Mouse (Mus musculus): ENCODE data around the gene Ccdc169. TPM values are rescaled to one million over a fixed set of nuclear protein-coding genes. Genes with fewer than 3 reads are reported as not detected.
"Not testable (repeated sequence)": the region's sequence is repeated elsewhere in the genome, so short reads cannot be mapped to it uniquely, and the experiment has no call there.

Gene Ccdc169
- polyA plus RNA-seq, 1 experiment from 2014 or later: 0.25 TPM

DNA sequence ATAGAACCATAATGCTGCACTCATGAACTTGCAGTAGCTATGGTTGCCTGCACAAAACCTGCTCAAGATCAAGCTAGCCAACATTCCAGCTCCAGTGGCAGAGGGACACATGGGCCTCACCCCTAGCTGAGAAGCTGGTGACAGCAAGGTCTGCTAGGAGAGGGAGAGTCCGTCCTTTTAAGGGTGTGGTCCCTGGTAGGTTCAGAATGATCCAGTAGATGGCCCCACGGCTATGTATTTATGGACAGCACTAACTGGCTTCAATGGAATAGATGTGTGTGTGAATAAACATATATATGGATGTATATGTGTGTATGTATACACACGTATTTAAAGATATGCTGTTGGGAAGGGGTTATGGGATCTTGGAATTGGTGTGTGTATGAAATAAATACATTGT, 35.3 kb downstream of the Ccdc169 start:
- Histone ChIP-seq H3K9me3 (replicated peaks) (no peaks in the 10 kb centered on the region), H3K4me1 (no peaks in the 10 kb centered on the region), H3K36me3 (no peaks in the 10 kb centered on the region), H3K4me3 (no peak overlapping the region), H3K27me3 (ENCODE audit: low read depth, poor library complexity, severe bottlenecking) (no peaks in the 10 kb centered on the region), H3K27ac (replicated peaks) (no peak overlapping the region)
- 80% methylated on average over 3 of the region's 3 CpGs for WGBS
- DNase-seq (ENCODE audit: low spot score): no peak

DNA sequence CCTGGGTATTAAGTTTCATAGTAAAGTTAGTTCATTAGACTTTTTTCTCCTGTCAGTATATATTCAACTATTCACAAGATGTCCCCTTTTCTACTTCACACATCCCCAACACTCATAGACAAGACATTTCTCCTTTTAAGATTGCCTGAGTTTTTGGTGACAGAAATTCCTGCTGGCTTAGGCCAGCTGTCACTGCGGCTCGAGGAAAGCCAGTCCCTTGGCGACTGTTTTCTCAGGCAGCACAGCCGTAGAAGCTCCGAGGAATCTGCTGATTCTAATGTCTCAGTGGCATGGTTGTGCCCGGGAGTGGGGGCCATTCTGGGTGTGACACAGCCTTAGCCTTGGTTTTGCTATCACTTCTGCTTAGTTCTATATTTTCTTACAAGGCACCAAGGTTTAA, 40.1 kb downstream of the Ccdc169 start:
- H3K36me3 ChIP-seq: no peaks in the 10 kb centered on the region
- H3K27ac ChIP-seq (replicated peaks): no peak overlapping the region
- H3K4me3 ChIP-seq: no peak overlapping the region
- H3K27me3 ChIP-seq (ENCODE audit: low read depth, poor library complexity, severe bottlenecking): no peaks in the 10 kb centered on the region
- H3K4me1 ChIP-seq: peaks cover 12% of the 10 kb centered on the region
- no peaks in the 10 kb centered on the region; the same call in 1 of the 2 replicates for H3K9me3 ChIP-seq (replicated peaks)
- 65% methylated on average over 6 of the region's 6 CpGs for WGBS
- no peak for DNase-seq (ENCODE audit: low spot score)

DNA sequence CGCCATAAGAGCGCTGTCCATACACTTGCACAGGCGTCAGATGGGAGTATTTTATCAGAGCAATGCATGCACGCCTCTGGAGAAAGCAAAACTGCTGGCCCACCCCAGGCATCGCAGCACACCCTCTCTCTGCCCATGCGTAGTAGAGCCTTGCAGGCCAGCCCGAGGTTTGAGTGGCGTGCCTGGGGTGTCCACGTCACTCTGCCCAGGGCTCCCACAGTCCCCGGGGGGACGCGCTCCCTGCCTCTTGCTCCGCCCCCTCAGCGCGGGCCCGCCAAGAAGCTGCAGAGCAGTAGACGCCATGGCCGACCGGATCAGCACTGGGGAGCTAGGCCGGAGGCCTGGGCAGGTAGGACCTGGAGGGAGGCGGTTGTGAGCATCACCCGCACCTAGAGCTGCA, 44.6 kb downstream of the Ccdc169 start, which contains the start of gene Sohlh2:
Sohlh2 (plus strand) TSS at position 263 of the 400 bp plus-strand sequence.
- H3K4me3 ChIP-seq: no peak within 1 kb of the TSS
- WGBS: 94% methylated on average over 22 of the region's 22 CpGs
- H3K4me1 ChIP-seq: peaks cover 12% of the 10 kb centered on the region
- no peaks in the 10 kb centered on the region for H3K27me3 ChIP-seq (ENCODE audit: low read depth, poor library complexity, severe bottlenecking)
- no peak within 1 kb of the TSS for H3K27ac ChIP-seq (replicated peaks)
- H3K9me3 ChIP-seq (replicated peaks): no peaks in the 10 kb centered on the region; the same call in 1 of the 2 replicates
- no peak for DNase-seq (ENCODE audit: low spot score)
- H3K36me3 ChIP-seq: no peaks in the 10 kb centered on the region

DNA sequence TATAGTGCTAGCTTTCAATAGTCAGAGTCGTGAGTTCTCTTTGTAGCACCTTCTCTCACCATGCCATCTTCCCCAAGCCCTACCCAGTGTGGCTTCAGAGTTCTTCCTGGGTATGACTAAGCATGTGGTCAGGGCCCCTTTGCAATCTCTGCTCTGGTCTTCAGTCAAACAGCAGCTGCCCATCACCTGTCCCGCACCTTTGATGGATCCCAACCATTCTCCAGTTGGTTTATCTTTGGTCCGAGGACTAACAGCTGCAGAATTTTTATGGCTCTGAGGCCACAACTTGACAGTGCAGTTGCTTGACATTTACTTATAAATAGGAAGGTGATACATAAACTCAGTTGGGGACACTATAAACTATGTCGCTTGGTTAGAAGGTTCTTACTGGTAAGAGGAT, 54.5 kb downstream of the Ccdc169 start:
- Histone ChIP-seq H3K27ac (replicated peaks) (no peak overlapping the region), H3K27me3 (ENCODE audit: low read depth, poor library complexity, severe bottlenecking) (no peaks in the 10 kb centered on the region), H3K9me3 (replicated peaks) (no peaks in the 10 kb centered on the region), H3K4me3 (no peak overlapping the region), H3K36me3 (no peaks in the 10 kb centered on the region), H3K4me1 (no peaks in the 10 kb centered on the region)
- 91% methylated on average over 4 of the region's 4 CpGs for WGBS
- no peak for DNase-seq (ENCODE audit: low spot score)

GRCm38 (mm10) chr3:55193351-55193750, 56.2 kb downstream of the Ccdc169 start:
- DNase-seq (ENCODE audit: low spot score): no peak
- no peak overlapping the region for H3K4me3 ChIP-seq
- H3K27me3 ChIP-seq (ENCODE audit: low read depth, poor library complexity, severe bottlenecking): no peaks in the 10 kb centered on the region
- 63% methylated on average over 2 of the region's 2 CpGs for WGBS
- H3K4me1 ChIP-seq: no peaks in the 10 kb centered on the region
- H3K36me3 ChIP-seq: no peaks in the 10 kb centered on the region
- H3K27ac ChIP-seq (replicated peaks): no peak overlapping the region
- H3K9me3 ChIP-seq (replicated peaks): no peaks in the 10 kb centered on the region

DNA sequence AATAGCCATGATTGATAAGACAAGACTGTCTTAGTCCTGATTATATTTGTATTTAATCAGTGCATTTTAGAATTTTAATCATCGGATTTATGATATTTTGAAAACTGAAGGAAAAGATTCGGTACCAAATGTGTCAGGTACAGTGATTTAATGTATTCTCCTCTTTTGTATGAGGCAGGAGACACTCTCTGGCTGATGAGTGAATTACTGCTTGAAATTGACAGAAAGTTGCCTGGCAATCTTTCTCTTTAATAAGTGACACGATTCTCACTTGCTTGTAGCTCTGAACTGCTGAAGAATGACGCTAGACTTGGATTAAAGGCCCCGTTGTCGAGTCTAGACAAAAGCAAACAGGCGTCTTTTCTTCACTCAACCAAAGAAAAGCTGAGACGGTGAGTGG, 57.7 kb downstream of the Ccdc169 start:
- no peaks in the 10 kb centered on the region for H3K36me3 ChIP-seq
- H3K4me3 ChIP-seq: no peak overlapping the region
- no peaks in the 10 kb centered on the region for H3K9me3 ChIP-seq (replicated peaks)
- no peaks in the 10 kb centered on the region for H3K27me3 ChIP-seq (ENCODE audit: low read depth, poor library complexity, severe bottlenecking)
- DNase-seq (ENCODE audit: low spot score): no peak
- 70% methylated on average over 8 of the region's 8 CpGs for WGBS
- H3K27ac ChIP-seq (replicated peaks): no peak overlapping the region
- no peaks in the 10 kb centered on the region for H3K4me1 ChIP-seq

DNA sequence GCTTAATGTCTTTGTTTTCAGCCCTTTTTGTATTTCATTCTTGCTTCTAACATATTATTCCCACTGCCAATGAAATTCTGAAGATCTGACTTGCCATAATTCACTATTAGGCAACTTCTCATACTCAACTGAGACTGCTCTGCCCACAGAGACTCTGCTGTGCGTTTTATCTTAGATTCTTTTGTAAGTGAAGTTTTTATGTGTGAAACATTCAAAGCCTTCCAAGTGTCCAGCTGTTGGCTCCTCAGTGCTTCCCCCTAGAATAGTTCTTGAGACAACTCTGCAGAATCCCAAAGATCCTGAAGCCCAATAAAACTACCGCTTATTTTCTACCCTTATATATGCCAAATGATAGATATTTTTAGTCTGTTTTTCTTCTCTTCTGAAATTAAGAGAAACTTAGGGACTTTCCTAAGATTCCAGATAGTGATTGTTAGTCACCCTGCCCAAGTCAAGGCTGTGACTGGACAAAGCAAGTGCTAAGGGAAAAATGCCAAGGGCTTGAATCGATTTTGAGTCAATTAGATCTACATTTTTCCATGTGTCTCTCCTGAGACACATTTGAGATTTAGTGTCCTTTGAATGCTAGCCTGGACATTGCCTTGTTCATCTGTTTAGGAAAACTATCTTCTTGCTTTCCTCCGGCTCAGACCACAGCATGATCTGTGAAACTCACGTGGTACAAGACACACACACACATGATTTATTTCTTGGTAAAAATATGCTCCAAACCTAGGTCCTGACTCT, 58.6 kb downstream of the Ccdc169 start:
- no peaks in the 10 kb centered on the region for H3K27me3 ChIP-seq (ENCODE audit: low read depth, poor library complexity, severe bottlenecking)
- no peaks in the 10 kb centered on the region for H3K9me3 ChIP-seq (replicated peaks)
- no peaks in the 10 kb centered on the region for H3K36me3 ChIP-seq
- 94% methylated on average over 5 of the region's 5 CpGs for WGBS
- no peak overlapping the region for H3K4me3 ChIP-seq
- no peak overlapping the region for H3K27ac ChIP-seq (replicated peaks)
- no peaks in the 10 kb centered on the region for H3K4me1 ChIP-seq
- DNase-seq (ENCODE audit: low spot score): no peak

DNA sequence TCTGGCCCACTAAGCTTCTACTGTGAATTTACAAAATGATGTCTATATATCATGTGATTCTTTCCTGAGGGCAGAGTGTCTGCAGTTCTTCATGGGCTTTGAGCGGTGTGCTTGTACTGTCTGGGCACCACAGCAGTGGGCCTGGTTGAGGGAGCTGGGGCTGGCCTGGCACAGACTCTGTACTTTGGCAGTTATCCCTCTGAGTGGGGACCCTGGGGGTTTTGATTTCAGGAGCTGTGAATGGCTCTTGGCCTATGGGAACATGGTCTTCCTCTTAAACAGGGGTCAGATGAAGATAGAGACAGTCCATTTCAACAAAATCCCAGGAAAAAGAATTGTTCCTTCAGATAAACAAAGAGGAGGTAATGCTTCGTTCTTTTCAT, 59.2 kb downstream of the Ccdc169 start:
- WGBS: 93% methylated on average over 2 of the region's 2 CpGs
- DNase-seq (ENCODE audit: low spot score): no peak
- H3K4me1 ChIP-seq: no peaks in the 10 kb centered on the region
- H3K9me3 ChIP-seq (replicated peaks): no peaks in the 10 kb centered on the region
- H3K36me3 ChIP-seq: no peaks in the 10 kb centered on the region
- no peak overlapping the region for H3K27ac ChIP-seq (replicated peaks)
- no peaks in the 10 kb centered on the region for H3K27me3 ChIP-seq (ENCODE audit: low read depth, poor library complexity, severe bottlenecking)
- no peak overlapping the region for H3K4me3 ChIP-seq

GRCm38 (mm10) chr3:55203621-55204020, 66.5 kb downstream of the Ccdc169 start:
- not testable (repeated sequence) for H3K9me3 ChIP-seq (replicated peaks); DNase-seq (ENCODE audit: low spot score); H3K4me3 ChIP-seq; H3K36me3 ChIP-seq; H3K27me3 ChIP-seq (ENCODE audit: low read depth, poor library complexity, severe bottlenecking); H3K27ac ChIP-seq (replicated peaks)
- H3K4me1 ChIP-seq: peaks cover 18% of the 10 kb centered on the region
- WGBS: 90% methylated on average over 11 of the region's 11 CpGs

DNA sequence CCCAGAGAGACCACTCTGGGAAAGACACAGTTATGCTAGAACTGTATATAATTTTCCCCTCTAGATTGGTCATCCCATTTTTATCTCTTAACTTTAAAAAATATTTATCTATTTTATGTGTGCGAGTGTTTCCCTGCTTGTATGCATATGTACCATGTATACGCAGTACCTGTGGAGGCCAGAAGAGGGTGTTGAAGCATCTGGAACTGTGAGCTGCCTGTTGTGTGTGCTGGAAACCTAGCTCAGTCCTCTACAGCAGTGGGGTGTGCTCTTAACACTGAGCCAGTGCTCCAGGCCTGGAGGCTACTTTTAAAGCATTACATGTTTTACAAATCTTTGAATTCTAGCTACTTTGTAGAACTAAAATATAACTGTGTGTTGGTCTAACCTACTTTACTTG, 69.3 kb downstream of the Ccdc169 start:
- peaks cover 18% of the 10 kb centered on the region for H3K4me1 ChIP-seq
- no peak for DNase-seq (ENCODE audit: low spot score)
- H3K27ac ChIP-seq (replicated peaks): no peak overlapping the region
- H3K9me3 ChIP-seq (replicated peaks): no peaks in the 10 kb centered on the region
- 98% methylated on average over 2 of the region's 2 CpGs for WGBS
- H3K36me3 ChIP-seq: no peaks in the 10 kb centered on the region
- no peak overlapping the region for H3K4me3 ChIP-seq
- no peaks in the 10 kb centered on the region for H3K27me3 ChIP-seq (ENCODE audit: low read depth, poor library complexity, severe bottlenecking)

GRCm38 (mm10) chr3:55207665-55208064, 70.5 kb downstream of the Ccdc169 start:
- H3K4me1 ChIP-seq: peaks cover 24% of the 10 kb centered on the region
- 0 out of 2 replicates have a peak overlapping the region, but pooled peaks have one; percentile 17 for H3K27ac ChIP-seq (replicated peaks)
- H3K4me3 ChIP-seq: no peak overlapping the region
- WGBS: 70% methylated on average over 6 of the region's 6 CpGs
- H3K36me3 ChIP-seq: no peaks in the 10 kb centered on the region
- no peaks in the 10 kb centered on the region for H3K27me3 ChIP-seq (ENCODE audit: low read depth, poor library complexity, severe bottlenecking)
- DNase-seq (ENCODE audit: low spot score): no peak
- H3K9me3 ChIP-seq (replicated peaks): no peaks in the 10 kb centered on the region

DNA sequence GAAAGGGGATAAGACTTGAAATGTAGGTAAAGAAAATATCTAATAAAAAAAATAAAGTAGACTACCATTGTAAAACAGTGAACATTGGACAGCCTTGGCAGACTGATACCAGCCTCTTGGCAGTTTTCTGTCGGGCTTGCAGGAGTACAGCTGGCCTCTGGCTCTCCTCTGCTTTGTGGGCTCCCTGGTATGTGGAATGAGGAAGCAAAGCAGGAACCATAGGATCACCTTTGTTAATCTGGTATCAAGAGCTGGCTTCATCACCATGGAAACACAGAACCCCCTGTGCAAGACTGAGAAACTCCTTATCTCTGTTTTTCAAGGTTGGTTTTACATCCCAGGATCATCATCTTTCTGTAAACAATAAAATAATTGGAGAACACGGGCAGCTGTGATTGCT, 75.1 kb downstream of the Ccdc169 start:
- Histone ChIP-seq H3K4me1 (peaks cover 31% of the 10 kb centered on the region), H3K27me3 (ENCODE audit: low read depth, poor library complexity, severe bottlenecking) (no peaks in the 10 kb centered on the region), H3K4me3 (no peak overlapping the region), H3K27ac (replicated peaks) (no peak overlapping the region), H3K9me3 (replicated peaks) (no peaks in the 10 kb centered on the region), H3K36me3 (no peaks in the 10 kb centered on the region)
- 27% methylated on average over 2 of the region's 2 CpGs for WGBS
- no peak for DNase-seq (ENCODE audit: low spot score)

- 64% methylated on average over 4 of the region's 4 CpGs for WGBS
- no peak overlapping the region for H3K27ac ChIP-seq (replicated peaks)
- no peak overlapping the region for H3K4me3 ChIP-seq
- no peak for DNase-seq (ENCODE audit: low spot score)
- H3K36me3 ChIP-seq: no peaks in the 10 kb centered on the region
- peaks cover 19% of the 10 kb centered on the region for H3K4me1 ChIP-seq
- no peaks in the 10 kb centered on the region for H3K9me3 ChIP-seq (replicated peaks)
- H3K27me3 ChIP-seq (ENCODE audit: low read depth, poor library complexity, severe bottlenecking): no peaks in the 10 kb centered on the region
Measured at GRCm38 (mm10) chr3:55213785-55214184, 76.6 kb downstream of the Ccdc169 start.

Data from midbrain, embryonic 10.5 days (tissue).